Mouse (Mus musculus): ENCODE measurements around the gene Myh14.

The Myh14 gene

DNA sequence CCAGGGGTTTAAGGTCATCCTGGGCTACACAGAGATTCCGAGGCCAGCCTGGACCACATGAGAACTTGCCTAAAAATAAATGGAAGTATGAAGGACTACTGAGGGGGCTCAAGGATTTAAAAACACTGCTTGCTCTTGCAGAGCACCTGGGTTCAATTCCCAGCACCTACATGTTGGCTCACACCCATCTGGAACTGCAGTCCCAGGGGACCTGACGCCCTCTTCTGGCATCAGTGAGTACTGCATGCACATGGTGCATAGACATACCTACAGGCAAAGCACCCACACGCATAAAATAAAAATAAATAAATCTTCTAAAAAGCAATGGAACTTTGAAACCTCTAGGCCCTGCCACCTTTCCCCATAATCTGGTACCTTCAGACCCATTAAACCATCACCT is 18.2 kb upstream of the Myh14 start:
- H3K36me3 ChIP-seq (ENCODE audit: control insufficient read depth, insufficient read depth, low read length, poor library complexity, severe bottlenecking): no peaks in the 10 kb centered on the region
- H3K27me3 ChIP-seq (ENCODE audit: control insufficient read depth, insufficient read depth, low read length, poor library complexity, severe bottlenecking): no peaks in the 10 kb centered on the region
- peak; percentile 8 for DNase-seq (ENCODE audit: low read depth, low spot score)

DNA sequence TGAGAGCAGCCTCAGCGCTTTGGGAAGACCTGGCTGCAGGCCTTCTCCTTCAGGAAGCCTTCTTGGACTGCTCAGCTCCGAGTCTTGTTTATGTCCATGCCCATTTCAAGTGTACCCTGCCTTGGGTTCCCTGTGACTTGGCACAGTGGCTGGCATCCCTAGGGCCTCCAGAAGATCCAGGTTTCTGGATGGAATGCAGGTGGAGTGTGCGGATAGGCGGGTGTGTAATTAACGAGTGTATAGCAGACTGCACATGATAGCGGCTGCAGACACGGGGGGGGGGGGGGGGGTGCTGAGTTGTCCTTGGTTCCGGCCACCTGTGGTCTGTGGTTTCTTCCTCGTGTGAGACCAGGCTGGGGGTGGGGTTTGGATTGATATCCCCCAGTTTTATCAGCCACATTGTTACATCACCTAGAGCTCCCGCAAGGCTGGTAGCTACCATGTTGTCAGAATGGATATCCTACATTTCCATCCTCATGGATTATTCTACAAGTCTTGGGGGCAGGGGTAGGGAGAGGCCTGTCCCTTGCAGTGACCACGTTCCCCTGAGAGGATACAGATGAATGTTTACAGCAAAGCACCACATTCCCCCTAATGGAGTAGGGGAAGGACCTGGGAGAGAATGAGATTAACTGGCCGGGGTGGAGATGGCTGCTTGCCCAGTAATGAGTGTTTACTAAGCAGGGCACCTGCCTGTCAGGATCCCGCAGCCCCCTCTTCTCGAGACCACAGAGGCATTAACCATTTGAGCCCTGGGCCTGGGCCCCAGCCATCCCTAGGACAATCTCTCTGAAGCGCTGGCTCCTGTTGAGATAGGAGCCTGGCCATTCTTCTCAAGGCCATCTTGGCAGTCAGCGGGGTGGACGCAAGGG is 15.1 kb upstream of the Myh14 start:
- H3K36me3 ChIP-seq (ENCODE audit: control insufficient read depth, insufficient read depth, low read length, poor library complexity, severe bottlenecking): no peaks in the 10 kb centered on the region
- no peak for DNase-seq (ENCODE audit: low read depth, low spot score)

DNA sequence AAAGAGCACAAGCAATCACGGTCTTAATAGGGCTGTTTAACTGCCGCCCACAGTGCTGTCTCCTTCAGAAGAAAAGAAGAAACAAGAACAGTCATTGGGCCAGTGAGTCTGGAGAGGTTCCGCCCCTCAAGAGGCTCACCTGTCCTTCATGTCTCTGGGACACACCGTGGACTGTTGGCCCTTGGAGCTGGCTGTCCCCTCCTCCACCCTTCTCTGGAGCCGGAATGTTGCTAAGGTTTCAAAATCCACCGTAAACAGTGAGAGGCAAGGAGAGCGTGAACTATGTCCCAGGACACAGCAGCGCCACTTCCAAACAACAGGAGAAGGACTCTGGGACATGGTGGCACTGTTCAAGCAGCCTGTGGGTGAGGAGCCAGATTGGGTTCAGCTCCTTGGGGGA is 13.0 kb upstream of the Myh14 start:
- Histone ChIP-seq H3K27me3 (ENCODE audit: control insufficient read depth, insufficient read depth, low read length, poor library complexity, severe bottlenecking) (no peaks in the 10 kb centered on the region), H3K36me3 (ENCODE audit: control insufficient read depth, insufficient read depth, low read length, poor library complexity, severe bottlenecking) (no peaks in the 10 kb centered on the region)
- no peak for DNase-seq (ENCODE audit: low read depth, low spot score)

More for the DNA sequence above, 15.1 kb upstream of the Myh14 start:
- H3K27me3 ChIP-seq (ENCODE audit: control insufficient read depth, insufficient read depth, low read length, poor library complexity, severe bottlenecking): no peaks in the 10 kb centered on the region

DNA sequence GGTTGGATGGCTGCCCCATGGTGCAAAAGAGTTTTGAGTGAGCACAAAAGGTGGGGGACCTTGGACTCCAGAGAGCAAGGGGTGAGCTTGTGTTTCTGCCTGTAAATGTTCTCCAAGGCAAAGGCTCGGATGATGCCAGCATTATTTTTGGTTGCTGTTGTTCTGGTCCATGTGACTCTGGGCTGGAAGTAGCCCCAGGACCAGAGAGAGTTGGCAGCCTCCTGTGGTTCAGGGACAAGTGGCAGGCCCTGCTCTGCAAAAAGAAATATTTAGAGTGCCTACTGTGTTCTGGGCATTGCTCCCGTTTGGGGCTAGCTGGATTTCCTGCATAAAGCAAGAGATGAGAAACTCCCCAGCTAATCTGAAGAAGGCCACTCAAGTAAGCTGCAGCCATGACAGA is 6.0 kb upstream of the Myh14 start:
- no peaks in the 10 kb centered on the region for H3K27me3 ChIP-seq (ENCODE audit: control insufficient read depth, insufficient read depth, low read length, poor library complexity, severe bottlenecking)
- DNase-seq (ENCODE audit: low read depth, low spot score): no peak
- H3K36me3 ChIP-seq (ENCODE audit: control insufficient read depth, insufficient read depth, low read length, poor library complexity, severe bottlenecking): no peaks in the 10 kb centered on the region

DNA sequence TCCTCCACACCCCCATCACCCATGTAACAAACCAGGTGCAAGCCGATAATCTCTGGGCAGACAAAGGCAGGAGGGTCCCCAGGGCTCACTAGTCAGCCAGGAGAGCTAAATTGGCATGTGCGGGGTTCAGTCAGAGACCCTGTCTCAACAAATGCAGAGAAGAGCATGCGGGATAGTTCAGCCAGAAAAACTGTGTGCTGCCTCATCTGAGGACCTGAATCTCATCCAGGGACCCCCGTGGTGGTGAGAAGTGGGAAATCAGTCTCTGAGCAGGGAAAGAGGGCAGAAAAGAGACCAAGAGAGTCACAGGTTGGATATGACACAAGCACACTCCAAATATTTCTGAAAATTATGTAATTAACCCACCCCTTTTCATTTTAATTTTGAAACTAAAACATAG is 5.5 kb upstream of the Myh14 start:
- Histone ChIP-seq H3K27me3 (ENCODE audit: control insufficient read depth, insufficient read depth, low read length, poor library complexity, severe bottlenecking) (no peaks in the 10 kb centered on the region), H3K36me3 (ENCODE audit: control insufficient read depth, insufficient read depth, low read length, poor library complexity, severe bottlenecking) (no peaks in the 10 kb centered on the region)
- no peak for DNase-seq (ENCODE audit: low read depth, low spot score)

DNA sequence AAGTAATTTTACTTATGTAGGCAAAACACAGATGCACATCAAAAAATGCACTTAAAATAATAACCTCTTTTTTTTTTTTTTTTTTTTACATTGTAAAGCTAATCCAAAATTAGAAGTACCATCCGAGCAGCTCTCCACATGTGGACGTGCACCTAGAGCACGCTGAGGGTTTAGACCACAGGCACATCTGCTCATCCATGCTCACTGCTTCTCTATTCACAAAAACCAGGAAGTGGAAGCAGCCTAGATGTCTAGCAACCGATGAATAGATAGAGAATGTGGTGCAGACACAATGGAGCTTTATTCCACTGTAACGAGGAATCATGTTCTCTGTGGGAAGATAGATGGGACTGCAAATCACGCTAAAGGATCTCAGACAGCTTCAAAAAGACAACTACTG is 4.5 kb upstream of the Myh14 start:
- H3K27me3 ChIP-seq (ENCODE audit: control insufficient read depth, insufficient read depth, low read length, poor library complexity, severe bottlenecking): no peaks in the 10 kb centered on the region
- no peak for DNase-seq (ENCODE audit: low read depth, low spot score)
- no peaks in the 10 kb centered on the region for H3K36me3 ChIP-seq (ENCODE audit: control insufficient read depth, insufficient read depth, low read length, poor library complexity, severe bottlenecking)

DNA sequence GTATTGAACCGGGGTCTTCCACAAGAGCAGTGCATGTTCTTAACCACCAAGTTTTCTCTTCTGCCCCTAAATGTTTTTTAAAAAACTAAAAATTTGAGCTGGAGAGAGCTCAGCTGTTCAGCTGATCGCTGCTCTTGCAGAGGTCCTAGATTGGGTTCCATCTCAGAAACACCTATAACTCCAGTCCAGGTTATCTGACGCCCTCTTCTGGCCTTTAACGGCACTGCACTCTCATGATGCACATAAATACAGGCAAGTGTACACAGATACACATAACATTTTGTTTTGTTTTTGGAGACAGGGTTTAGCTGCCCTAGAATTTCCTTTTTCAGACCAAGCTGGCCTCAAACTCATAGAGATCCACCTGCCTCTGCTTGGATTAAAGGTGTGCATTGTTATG is 3.9 kb upstream of the Myh14 start:
- Histone ChIP-seq H3K27me3 (ENCODE audit: control insufficient read depth, insufficient read depth, low read length, poor library complexity, severe bottlenecking) (no peaks in the 10 kb centered on the region), H3K36me3 (ENCODE audit: control insufficient read depth, insufficient read depth, low read length, poor library complexity, severe bottlenecking) (no peaks in the 10 kb centered on the region)
- DNase-seq (ENCODE audit: low read depth, low spot score): no peak

DNA sequence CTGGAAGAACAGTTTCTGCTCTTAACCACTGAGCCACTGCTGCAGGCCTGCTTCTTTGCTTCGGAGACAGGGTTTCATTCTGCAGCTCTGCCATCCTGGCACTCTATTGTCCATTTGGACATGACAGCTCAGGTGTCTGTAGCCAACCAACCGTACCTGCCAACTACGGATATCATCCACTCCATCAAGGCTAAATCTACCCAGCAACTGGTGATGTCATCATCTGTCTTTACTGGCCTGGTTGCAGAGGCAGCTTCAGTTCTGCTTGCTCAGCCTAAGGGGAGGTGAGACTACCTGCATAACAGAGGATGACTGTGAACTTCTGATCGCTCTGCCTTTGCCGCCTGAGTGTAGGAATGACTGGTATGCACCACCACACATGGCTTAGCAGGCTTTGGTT is 1.6 kb upstream of the Myh14 start:
- DNase-seq (ENCODE audit: low read depth, low spot score): peak; percentile 26
- no peaks in the 10 kb centered on the region for H3K36me3 ChIP-seq (ENCODE audit: control insufficient read depth, insufficient read depth, low read length, poor library complexity, severe bottlenecking)
- H3K27me3 ChIP-seq (ENCODE audit: control insufficient read depth, insufficient read depth, low read length, poor library complexity, severe bottlenecking): no peaks in the 10 kb centered on the region

DNA sequence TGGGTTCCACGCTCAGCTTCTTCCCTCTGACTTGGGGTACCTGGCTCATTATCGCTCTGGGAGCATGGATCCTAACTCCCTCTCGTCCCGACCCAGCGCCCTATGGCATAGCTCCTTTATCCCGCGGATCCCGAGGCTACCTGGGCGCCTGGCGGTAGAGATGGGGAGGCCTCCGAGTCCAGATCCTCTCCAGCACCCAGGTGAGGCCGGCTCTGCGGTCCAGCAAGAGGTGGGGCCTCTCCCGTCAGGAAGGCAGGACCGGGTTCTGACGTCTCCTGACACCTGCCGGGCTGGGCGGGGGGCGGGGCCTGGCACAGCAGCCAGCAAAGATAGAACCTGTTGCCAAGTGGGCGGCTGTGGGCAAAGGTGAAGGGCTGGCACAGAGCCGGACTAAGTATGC is 1.5 kb downstream of the Myh14 start:
- no peak for DNase-seq (ENCODE audit: low read depth, low spot score)
- H3K36me3 ChIP-seq (ENCODE audit: control insufficient read depth, insufficient read depth, low read length, poor library complexity, severe bottlenecking): no peaks in the 10 kb centered on the region
- H3K27me3 ChIP-seq (ENCODE audit: control insufficient read depth, insufficient read depth, low read length, poor library complexity, severe bottlenecking): no peaks in the 10 kb centered on the region

DNA sequence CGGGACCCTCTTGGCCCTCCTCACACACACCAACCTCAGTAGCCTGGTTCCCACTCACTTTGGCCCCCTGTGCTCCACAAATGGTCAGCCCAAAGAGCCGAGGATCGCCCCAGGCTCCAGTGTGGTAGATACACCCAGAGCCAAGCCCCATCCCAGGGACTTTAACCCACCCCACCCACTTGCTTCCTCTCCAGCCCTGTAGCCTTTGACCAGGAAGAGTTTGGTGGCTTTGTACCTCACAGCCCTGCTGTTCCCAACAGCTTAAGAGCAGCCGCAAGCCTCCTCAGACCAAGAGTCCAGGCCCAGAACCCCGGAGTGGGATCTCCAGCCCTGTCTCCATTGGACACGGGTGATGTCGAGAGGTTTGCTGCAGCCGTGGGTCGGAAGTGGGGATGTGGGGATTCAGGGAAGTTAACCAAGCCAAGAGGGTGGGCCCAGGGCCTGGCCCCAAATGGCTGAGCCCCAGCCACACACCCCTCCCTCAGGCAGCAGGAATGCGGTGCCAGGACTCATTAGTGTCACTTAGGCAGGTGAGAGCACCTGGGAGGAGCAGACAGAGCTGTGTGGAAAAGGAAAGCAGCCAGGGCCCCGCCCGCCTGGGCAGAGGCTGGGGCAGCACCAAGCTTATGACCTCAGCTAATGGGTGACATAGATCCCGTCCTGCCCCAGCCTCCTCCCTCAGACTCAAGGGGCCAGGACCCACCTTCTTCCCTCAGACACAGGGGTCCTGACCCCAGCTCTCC is 2.5 kb downstream of the Myh14 start:
- Histone ChIP-seq H3K27me3 (ENCODE audit: control insufficient read depth, insufficient read depth, low read length, poor library complexity, severe bottlenecking) (no peaks in the 10 kb centered on the region), H3K36me3 (ENCODE audit: control insufficient read depth, insufficient read depth, low read length, poor library complexity, severe bottlenecking) (no peaks in the 10 kb centered on the region)
- no peak for DNase-seq (ENCODE audit: low read depth, low spot score)

DNA sequence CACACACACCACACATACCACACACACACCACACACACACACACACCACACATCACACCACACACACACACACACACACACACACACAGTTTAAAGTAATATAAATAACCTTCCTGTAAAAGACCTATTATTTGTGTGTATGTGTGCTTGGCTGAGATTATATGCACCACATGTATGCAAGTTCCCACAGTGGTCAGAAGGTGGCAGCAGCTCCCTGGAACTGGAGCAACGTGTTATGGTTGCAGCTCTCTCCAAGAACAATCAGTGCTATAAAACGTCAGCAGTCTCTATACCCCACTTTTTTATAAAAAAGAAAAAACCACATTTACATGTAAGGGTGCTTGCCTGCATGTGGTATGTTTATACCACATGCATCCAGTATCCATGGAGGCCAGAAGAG is 4.2 kb downstream of the Myh14 start:
- Histone ChIP-seq H3K36me3 (ENCODE audit: control insufficient read depth, insufficient read depth, low read length, poor library complexity, severe bottlenecking) (no peaks in the 10 kb centered on the region), H3K27me3 (ENCODE audit: control insufficient read depth, insufficient read depth, low read length, poor library complexity, severe bottlenecking) (no peaks in the 10 kb centered on the region)
- DNase-seq (ENCODE audit: low read depth, low spot score): no peak

DNA sequence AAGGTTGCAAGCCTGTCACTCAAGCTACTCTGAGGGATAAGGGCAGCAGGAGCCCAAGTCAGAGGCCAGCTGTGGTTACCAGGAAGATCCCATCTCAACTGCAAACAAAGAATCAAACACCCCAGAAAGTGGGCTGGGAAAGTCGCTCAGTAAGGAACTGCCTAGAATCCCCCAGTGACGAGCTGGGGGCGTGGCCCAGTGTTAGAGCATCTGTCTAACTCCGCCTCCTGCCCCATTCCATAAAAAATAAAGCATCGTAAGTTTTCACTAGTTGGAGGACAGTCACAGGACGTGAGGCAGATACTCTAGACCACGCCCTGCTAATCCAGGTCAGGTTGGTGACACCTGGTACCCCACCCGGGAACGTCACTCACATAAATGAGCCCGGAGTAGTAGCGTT is 5.9 kb downstream of the Myh14 start:
- Histone ChIP-seq H3K36me3 (ENCODE audit: control insufficient read depth, insufficient read depth, low read length, poor library complexity, severe bottlenecking) (no peaks in the 10 kb centered on the region), H3K27me3 (ENCODE audit: control insufficient read depth, insufficient read depth, low read length, poor library complexity, severe bottlenecking) (no peaks in the 10 kb centered on the region)
- DNase-seq (ENCODE audit: low read depth, low spot score): no peak

DNA sequence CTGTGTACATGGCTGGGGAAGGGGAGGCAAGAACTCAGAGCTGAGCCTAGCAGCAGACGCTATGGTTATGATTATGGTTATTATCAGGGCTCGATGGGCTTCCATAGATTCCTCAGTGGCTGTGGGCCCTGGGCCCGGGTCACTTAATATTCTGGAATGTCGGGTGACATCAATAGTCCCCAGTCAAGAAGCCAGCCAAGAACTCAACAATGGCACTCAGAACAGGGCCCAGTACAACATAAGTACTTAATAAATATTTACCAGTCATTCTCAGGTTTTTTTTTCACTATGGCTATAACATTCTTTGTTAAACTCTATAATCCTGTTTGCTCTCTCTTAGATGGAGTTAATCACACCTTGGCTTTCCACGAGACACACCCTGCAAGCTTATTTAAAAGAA is 7.1 kb downstream of the Myh14 start:
- no peak for DNase-seq (ENCODE audit: low read depth, low spot score)
- no peaks in the 10 kb centered on the region for H3K36me3 ChIP-seq (ENCODE audit: control insufficient read depth, insufficient read depth, low read length, poor library complexity, severe bottlenecking)
- no peaks in the 10 kb centered on the region for H3K27me3 ChIP-seq (ENCODE audit: control insufficient read depth, insufficient read depth, low read length, poor library complexity, severe bottlenecking)

DNA sequence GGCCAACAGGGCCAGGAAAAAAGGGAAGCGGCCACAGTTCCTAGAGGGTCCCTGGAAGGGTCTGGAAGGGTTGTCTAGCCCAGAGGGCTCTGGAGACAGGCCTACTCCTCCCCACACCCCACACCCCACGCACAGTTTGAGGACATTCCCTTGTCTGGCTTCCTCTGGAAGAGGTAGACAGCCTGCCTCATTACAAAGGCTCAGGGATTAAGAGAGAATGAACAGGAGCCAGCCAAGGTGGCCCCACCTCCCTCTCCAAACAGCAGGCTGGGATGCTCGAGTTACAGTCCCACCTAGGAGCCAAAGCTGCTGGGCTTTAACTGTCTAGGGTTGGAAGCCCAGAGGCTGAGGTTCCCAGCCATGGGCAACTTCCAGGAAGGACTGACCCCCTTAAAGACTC is 8.1 kb downstream of the Myh14 start:
- H3K36me3 ChIP-seq (ENCODE audit: control insufficient read depth, insufficient read depth, low read length, poor library complexity, severe bottlenecking): no peaks in the 10 kb centered on the region
- no peak for DNase-seq (ENCODE audit: low read depth, low spot score)
- H3K27me3 ChIP-seq (ENCODE audit: control insufficient read depth, insufficient read depth, low read length, poor library complexity, severe bottlenecking): no peaks in the 10 kb centered on the region

DNA sequence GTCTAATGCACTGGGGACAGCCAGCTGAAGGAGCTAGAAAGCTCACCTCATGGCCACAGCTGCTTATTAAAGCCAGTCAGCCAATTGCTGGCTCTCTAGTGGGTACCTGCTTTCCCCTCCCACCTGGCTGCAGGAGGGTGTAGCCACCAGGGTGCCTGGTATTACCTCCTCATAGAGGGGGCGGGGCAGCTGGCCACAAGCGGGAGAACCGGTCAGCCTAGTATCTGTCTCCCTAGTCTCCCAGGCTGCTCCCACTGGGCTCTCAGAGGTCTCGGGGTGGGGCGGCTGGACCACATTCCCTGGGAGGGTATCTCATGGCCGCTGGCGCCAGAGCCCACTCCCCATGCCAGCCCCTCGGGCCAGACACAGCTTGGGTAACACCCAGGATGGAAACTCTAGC is 8.5 kb downstream of the Myh14 start:
- DNase-seq (ENCODE audit: low read depth, low spot score): no peak
- Histone ChIP-seq H3K27me3 (ENCODE audit: control insufficient read depth, insufficient read depth, low read length, poor library complexity, severe bottlenecking) (no peaks in the 10 kb centered on the region), H3K36me3 (ENCODE audit: control insufficient read depth, insufficient read depth, low read length, poor library complexity, severe bottlenecking) (no peaks in the 10 kb centered on the region)

Data from splenic B cell, adult 2 months (primary cell).